Mouse (Mus musculus) heart, embryonic 15.5 days (tissue): ENCODE data around the gene Casp7. TPM values are rescaled to one million over a fixed set of nuclear protein-coding genes. Genes with fewer than 3 reads are reported as not detected.

Experiments used
- ATAC-seq: fragments of 200-750 bp; cut with Nextera tagmentation; replicated peaks from 2 replicates; pipeline ENCODE4 v1.8.0; 2017; ENCODE audit warnings: low read depth, moderate TSS enrichment; ENCODE audit not compliant: insufficient number of reproducible peaks, insufficient read depth, low FRiP score
- H3K27ac ChIP-seq: fragments of 300-500 bp; sonication (generic); 2 replicates; pipeline ENCODE4 v1.5.1; 2015; ENCODE audit warnings: mild to moderate bottlenecking, inconsistent platforms
- H3K27me3 ChIP-seq: fragments of 300-500 bp; sonication (generic); 2 replicates; pipeline ENCODE4 v1.6.1; 2015; ENCODE audit warnings: inconsistent platforms
- H3K36me3 ChIP-seq: fragments of 300-500 bp; sonication (generic); 2 replicates; pipeline ENCODE4 v1.6.1; 2015; ENCODE audit warnings: mild to moderate bottlenecking, inconsistent platforms
- H3K4me1 ChIP-seq: fragments of 300-500 bp; sonication (generic); replicated peaks from 2 replicates; pipeline ENCODE4 v1.6.1; 2015; ENCODE audit warnings: inconsistent platforms
- H3K4me2 ChIP-seq: fragments of 300-500 bp; sonication (generic); 2 replicates; pipeline ENCODE4 v1.6.1; 2015; ENCODE audit warnings: inconsistent platforms, mild to moderate bottlenecking, moderate library complexity
- H3K4me3 ChIP-seq: fragments of 300-500 bp; sonication (generic); 2 replicates; pipeline ENCODE4 v1.5.1; 2015; ENCODE audit warnings: mild to moderate bottlenecking, inconsistent platforms
- H3K9ac ChIP-seq: fragments of 300-500 bp; sonication (generic); 2 replicates; pipeline ENCODE4 v1.6.1; 2015; ENCODE audit warnings: mild to moderate bottlenecking, inconsistent platforms
- H3K9me3 ChIP-seq: fragments of 300-500 bp; sonication (generic); replicated peaks from 2 replicates; pipeline ENCODE4 v1.6.1; 2016; ENCODE audit warnings: inconsistent platforms
- WGBS: fragments of 180-500 bp; shearing (Covaris S2); methylation state at CpG from one replicate; pipeline ENCODE4 v1.1.7; 2015; ENCODE audit warnings: mixed read lengths; 5-methylcytosine and 5-hydroxymethylcytosine counted together
- polyA plus RNA-seq: library from polyadenylated mRNA; unstranded; fragments of >200 nt; fragmentation: Nextera tagmentation; extraction: Ambion mirVana; gene quantifications from 2 replicates; pipeline ENCODE4 v1.2.1, GENCODE M21; 2015

Casp7 gene
- polyA plus RNA-seq, 1 experiment from 2014 or later: 25.6 TPM

- no peaks in the 10 kb centered on the region for H3K9me3 ChIP-seq
- ATAC-seq: no peak
- no peak overlapping the region for H3K4me3 ChIP-seq
- 62% methylated on average over 9 of the region's 9 CpGs for WGBS
- no peak overlapping the region for H3K9ac ChIP-seq
- peaks cover 54% of the 10 kb centered on the region for H3K36me3 ChIP-seq
- no peak overlapping the region for H3K4me2 ChIP-seq
- H3K27ac ChIP-seq: peak overlapping the region; percentile 19; the same call in 1 of the 2 replicates
- H3K27me3 ChIP-seq: no peaks in the 10 kb centered on the region
- peaks cover 9% of the 10 kb centered on the region; the same call in 1 of the 2 replicates for H3K4me1 ChIP-seq
Observed at GRCm38 (mm10) chr19:56366625-56367024, 30.3 kb upstream of the Casp7 start.

- H3K4me1 ChIP-seq: peaks cover 9% of the 10 kb centered on the region; the same call in 1 of the 2 replicates
- H3K4me2 ChIP-seq: no peak overlapping the region
- no peak overlapping the region for H3K4me3 ChIP-seq
- 70% methylated on average over 7 of the region's 7 CpGs for WGBS
- H3K9ac ChIP-seq: no peak overlapping the region
- no peaks in the 10 kb centered on the region for H3K27me3 ChIP-seq
- ATAC-seq: no peak
- H3K36me3 ChIP-seq: peaks cover 47% of the 10 kb centered on the region
- H3K27ac ChIP-seq: no peak overlapping the region
- no peaks in the 10 kb centered on the region for H3K9me3 ChIP-seq
Observed at GRCm38 (mm10) chr19:56367778-56368177, 29.2 kb upstream of the Casp7 start.

GRCm38 (mm10) chr19:56368912-56369311 is 28.0 kb upstream of the Casp7 start:
- ATAC-seq: no peak
- 85% methylated on average over 7 of the region's 7 CpGs for WGBS

DNA sequence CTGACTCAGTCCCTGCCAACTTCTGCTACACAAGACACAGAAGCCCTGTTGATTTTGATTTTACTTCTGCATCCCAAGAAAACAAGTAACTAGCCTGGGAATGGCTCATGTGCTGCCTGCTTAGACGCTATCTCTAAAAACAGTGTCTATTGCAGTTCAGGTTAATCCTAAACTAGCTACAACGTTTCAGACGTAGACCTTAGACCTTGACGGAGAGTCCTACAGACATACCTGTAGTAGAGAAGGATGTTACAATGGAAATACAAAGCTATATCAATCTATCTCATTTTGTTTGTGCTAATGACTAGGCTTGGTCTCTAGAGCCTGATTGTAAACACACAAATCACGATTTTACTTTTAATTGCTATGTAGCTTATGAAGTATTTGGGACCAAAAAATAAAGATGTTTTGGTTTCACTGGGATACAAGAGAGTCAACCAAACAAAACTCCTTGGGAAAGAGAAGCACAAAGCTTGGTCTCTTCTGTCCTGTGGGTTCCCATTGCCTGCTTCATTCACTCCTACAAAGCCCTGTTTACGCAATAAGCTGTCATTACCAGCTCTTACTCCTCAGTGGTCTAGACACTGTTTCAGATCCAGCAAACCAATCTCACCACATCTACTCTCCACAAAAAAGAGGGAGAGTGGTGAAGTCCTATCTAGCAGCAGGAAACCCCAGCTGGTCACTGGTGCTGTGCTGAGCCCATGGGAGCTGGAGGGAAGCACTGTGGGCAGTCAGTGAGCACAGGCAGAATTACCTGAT is 26.4 kb upstream of the Casp7 start:
- H3K9ac ChIP-seq: no peak overlapping the region
- WGBS: 82% methylated on average over 6 of the region's 6 CpGs
- H3K27ac ChIP-seq: no peak overlapping the region
- H3K27me3 ChIP-seq: no peaks in the 10 kb centered on the region
- peaks cover 12% of the 10 kb centered on the region for H3K4me1 ChIP-seq
- no peak overlapping the region for H3K4me2 ChIP-seq
- H3K9me3 ChIP-seq: no peaks in the 10 kb centered on the region
- H3K36me3 ChIP-seq: peaks cover 37% of the 10 kb centered on the region
- no peak overlapping the region for H3K4me3 ChIP-seq
- no peak for ATAC-seq

More at GRCm38 (mm10) chr19:56368912-56369311, 28.0 kb upstream of the Casp7 start:
- H3K27me3 ChIP-seq: no peaks in the 10 kb centered on the region
- H3K4me1 ChIP-seq: peaks cover 9% of the 10 kb centered on the region; the same call in 1 of the 2 replicates
- peaks cover 35% of the 10 kb centered on the region for H3K36me3 ChIP-seq
- H3K4me2 ChIP-seq: no peak overlapping the region
- H3K9ac ChIP-seq: no peak overlapping the region
- H3K4me3 ChIP-seq: no peak overlapping the region
- H3K27ac ChIP-seq: no peak overlapping the region
- no peaks in the 10 kb centered on the region for H3K9me3 ChIP-seq

DNA sequence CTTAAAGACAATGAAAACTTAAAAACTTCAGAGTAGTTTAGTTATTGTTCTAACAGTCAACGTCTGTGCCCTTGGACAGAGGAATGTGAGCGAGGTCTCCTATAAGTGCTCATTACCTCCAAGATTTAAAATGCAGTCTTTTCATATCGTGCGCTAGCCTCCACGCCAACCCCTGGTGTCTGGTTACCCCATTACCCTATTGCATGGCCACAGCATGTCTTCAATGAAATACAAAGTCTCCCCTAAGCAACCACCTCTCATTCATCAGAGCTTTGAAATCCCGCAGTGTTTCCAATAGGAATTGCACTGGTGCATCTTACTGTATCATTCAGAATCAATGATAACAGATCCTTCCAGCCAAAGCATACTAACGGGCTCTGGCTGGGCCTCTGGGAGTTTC is 24.7 kb upstream of the Casp7 start:
- Histone ChIP-seq H3K9me3 (no peaks in the 10 kb centered on the region), H3K4me3 (no peak overlapping the region), H3K4me2 (no peak overlapping the region), H3K36me3 (peaks cover 39% of the 10 kb centered on the region), H3K9ac (no peak overlapping the region), H3K27ac (no peak overlapping the region), H3K4me1 (peaks cover 7% of the 10 kb centered on the region; the same call in 1 of the 2 replicates), H3K27me3 (no peaks in the 10 kb centered on the region)
- ATAC-seq: no peak
- WGBS: 82% methylated on average over 7 of the region's 7 CpGs

DNA sequence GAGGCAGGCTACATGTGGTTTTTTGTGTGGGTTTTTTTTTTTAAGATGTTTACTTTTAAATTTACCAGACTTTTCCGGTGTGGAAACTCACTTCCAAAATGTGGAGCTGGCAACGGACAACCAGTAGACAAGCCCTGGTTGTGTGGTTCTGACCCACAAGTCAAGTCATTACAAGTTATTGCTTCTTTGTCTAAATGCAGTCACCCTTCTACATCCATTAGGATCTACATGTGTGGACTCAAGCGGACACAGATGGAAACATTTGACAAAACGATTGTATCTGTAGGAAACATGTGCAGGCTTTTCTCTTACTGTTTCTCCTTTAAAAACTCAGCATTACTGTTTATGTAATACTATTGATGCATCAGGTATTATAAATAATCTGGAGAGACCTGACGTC is 23.7 kb upstream of the Casp7 start:
- Histone ChIP-seq H3K27me3 (no peaks in the 10 kb centered on the region), H3K4me3 (no peak overlapping the region), H3K4me2 (no peak overlapping the region), H3K27ac (no peak overlapping the region), H3K9me3 (no peaks in the 10 kb centered on the region), H3K36me3 (peaks cover 42% of the 10 kb centered on the region), H3K4me1 (peaks cover 8% of the 10 kb centered on the region), H3K9ac (no peak overlapping the region)
- 89% methylated on average over 5 of the region's 5 CpGs for WGBS
- no peak for ATAC-seq

DNA sequence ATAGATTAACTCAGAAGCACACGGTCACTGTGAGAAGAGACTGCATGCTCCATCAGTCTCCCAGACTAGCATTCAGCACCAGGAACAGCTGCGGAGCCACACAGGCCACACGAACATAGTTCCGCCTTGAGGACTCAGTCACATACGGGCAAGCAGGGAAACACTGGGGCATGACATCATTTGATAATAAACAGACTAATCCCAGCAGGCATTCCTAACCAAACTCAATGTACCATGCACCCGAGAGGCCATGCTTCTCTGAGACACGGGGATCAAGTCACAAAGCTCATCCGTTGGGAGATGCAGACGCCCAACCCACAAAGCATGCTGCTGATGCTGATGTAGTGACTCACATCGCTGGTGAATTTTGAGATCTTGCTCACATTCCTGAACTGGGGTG is 22.9 kb upstream of the Casp7 start:
- ATAC-seq: no peak
- peaks cover 35% of the 10 kb centered on the region for H3K36me3 ChIP-seq
- no peaks in the 10 kb centered on the region for H3K9me3 ChIP-seq
- 41% methylated on average over 10 of the region's 10 CpGs for WGBS
- no peak overlapping the region; the same call in 1 of the 2 replicates for H3K27ac ChIP-seq
- H3K4me2 ChIP-seq: no peak overlapping the region
- H3K4me1 ChIP-seq: peaks cover 10% of the 10 kb centered on the region
- H3K4me3 ChIP-seq: no peak overlapping the region
- no peaks in the 10 kb centered on the region for H3K27me3 ChIP-seq
- no peak overlapping the region for H3K9ac ChIP-seq

DNA sequence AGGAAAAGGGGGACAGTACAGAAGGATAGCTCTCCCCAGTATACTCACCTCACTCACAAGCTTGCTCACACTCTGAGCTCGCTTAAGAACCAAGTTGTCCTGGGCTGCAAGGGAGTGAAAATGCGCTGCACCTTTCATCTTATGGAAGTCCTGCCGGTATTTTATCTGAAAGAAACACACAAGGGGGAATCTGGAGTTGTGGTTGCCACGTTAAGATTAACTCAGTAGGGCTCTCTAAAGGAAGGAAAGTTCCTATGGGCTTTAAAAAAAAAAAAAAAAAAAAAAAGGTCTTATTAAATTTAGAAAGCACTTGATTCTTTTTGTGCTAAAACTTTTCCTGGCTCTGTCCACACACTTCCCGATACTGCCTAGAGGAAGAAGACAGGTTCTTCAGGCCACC is 18.9 kb upstream of the Casp7 start:
- peak overlapping the region; percentile 3; the same call in 1 of the 2 replicates for H3K4me2 ChIP-seq
- H3K9ac ChIP-seq: no peak overlapping the region
- no peaks in the 10 kb centered on the region for H3K9me3 ChIP-seq
- no peak for ATAC-seq
- peaks cover 17% of the 10 kb centered on the region for H3K4me1 ChIP-seq
- peak overlapping the region; percentile 74 for H3K27ac ChIP-seq
- WGBS: 49% methylated on average over 5 of the region's 5 CpGs
- no peak overlapping the region for H3K4me3 ChIP-seq
- no peaks in the 10 kb centered on the region for H3K27me3 ChIP-seq
- peaks cover 25% of the 10 kb centered on the region for H3K36me3 ChIP-seq

GRCm38 (mm10) chr19:56378554-56379172 is 18.3 kb upstream of the Casp7 start:
- Histone ChIP-seq H3K9ac (no peak overlapping the region), H3K4me2 (no peak overlapping the region)

GRCm38 (mm10) chr19:56380341-56380740 is 16.6 kb upstream of the Casp7 start:
- peaks cover 26% of the 10 kb centered on the region for H3K36me3 ChIP-seq
- H3K4me1 ChIP-seq: peaks cover 13% of the 10 kb centered on the region
- no peaks in the 10 kb centered on the region for H3K9me3 ChIP-seq
- H3K27me3 ChIP-seq: no peaks in the 10 kb centered on the region
- no peak overlapping the region for H3K4me2 ChIP-seq
- no peak overlapping the region for H3K4me3 ChIP-seq
- H3K9ac ChIP-seq: no peak overlapping the region
- peak overlapping the region; percentile 27; the same call in 1 of the 2 replicates for H3K27ac ChIP-seq
- WGBS: 79% methylated on average over 7 of the region's 7 CpGs
- no peak for ATAC-seq

More at GRCm38 (mm10) chr19:56378554-56379172, 18.3 kb upstream of the Casp7 start:
- peaks cover 29% of the 10 kb centered on the region for H3K36me3 ChIP-seq
- no peak overlapping the region for H3K4me3 ChIP-seq
- H3K9me3 ChIP-seq: no peaks in the 10 kb centered on the region
- H3K27me3 ChIP-seq: no peaks in the 10 kb centered on the region
- peaks cover 17% of the 10 kb centered on the region for H3K4me1 ChIP-seq
- peak overlapping the region; percentile 74 for H3K27ac ChIP-seq
- WGBS: 35% methylated on average over 13 of the region's 13 CpGs
- ATAC-seq: peak; percentile 90

GRCm38 (mm10) chr19:56381407-56381806 is 15.5 kb upstream of the Casp7 start:
- Histone ChIP-seq H3K36me3 (peaks cover 21% of the 10 kb centered on the region; the same call in 1 of the 2 replicates), H3K27ac (no peak overlapping the region), H3K27me3 (no peaks in the 10 kb centered on the region), H3K4me3 (no peak overlapping the region), H3K9me3 (no peaks in the 10 kb centered on the region), H3K4me1 (peaks cover 13% of the 10 kb centered on the region), H3K9ac (no peak overlapping the region), H3K4me2 (no peak overlapping the region)
- WGBS: 72% methylated on average over 10 of the region's 10 CpGs
- ATAC-seq: no peak
